7 mouse cellular contexts compared by ENCODE assay signal in genomic region chr4:40269430-40270032, GRCm38 (mm10). TPM values are rescaled to one million over a fixed set of nuclear protein-coding genes. Genes with fewer than 3 reads are reported as not detected.
DNase-seq lines count a peak whose midpoint lies in the region; ATAC-seq and TF ChIP-seq lines count a peak whose summit lies in the region.

TSS of gene Smim27 (plus strand) at chr4:40269579.
TSS of gene Topors (minus strand) at chr4:40269850.

- under 1% methylated on average over 38 of the region's 38 CpGs for WGBS in embryonic facial prominence, embryonic 10.5 days
- under 1% methylated on average over 38 of the region's 38 CpGs for WGBS in intestine, postnatal 0 days
- WGBS in midbrain, embryonic 12.5 days: under 1% methylated on average over 38 of the region's 38 CpGs
- WGBS in small intestine, adult 2 months: under 1% methylated on average over 38 of the region's 38 CpGs

- H3K9me3 ChIP-seq in embryonic facial prominence, embryonic 10.5 days: no peaks in the 10 kb centered on the region
- no peaks in the 10 kb centered on the region for H3K9me3 ChIP-seq in intestine, postnatal 0 days (ENCODE audit: control insufficient read depth)
- H3K9me3 ChIP-seq in midbrain, embryonic 12.5 days: no peaks in the 10 kb centered on the region

- peak; percentile 94 for ATAC-seq in intestine, postnatal 0 days
- ATAC-seq in midbrain, embryonic 12.5 days (ENCODE audit: low FRiP score, low read depth): peak; percentile 95

- intact Hi-C loops in left cerebral cortex, postnatal 4 days (cut with DNase I): no loop called here

- peaks cover 20% of the 10 kb centered on the region for H3K4me1 ChIP-seq in embryonic facial prominence, embryonic 10.5 days
- no peaks in the 10 kb centered on the region for H3K4me1 ChIP-seq in intestine, postnatal 0 days (replicated peaks; ENCODE audit: control insufficient read depth, insufficient read depth, low read length)
- H3K4me1 ChIP-seq in midbrain, embryonic 12.5 days: peaks cover 19% of the 10 kb centered on the region
- H3K4me1 ChIP-seq in small intestine, adult 2 months (ENCODE audit: control insufficient read depth, insufficient read depth, insufficient read length, low read length): no peaks in the 10 kb centered on the region

- H3K4me3 ChIP-seq in embryonic facial prominence, embryonic 10.5 days: peak within 1 kb of the TSS; percentile 69
- peak within 1 kb of the TSS; percentile 81 for H3K4me3 ChIP-seq in intestine, postnatal 0 days (ENCODE audit: low read depth, low read length)
- H3K4me3 ChIP-seq in midbrain, embryonic 12.5 days: peak within 1 kb of the TSS; percentile 78
- H3K4me3 ChIP-seq in small intestine, adult 2 months (ENCODE audit: low read depth, low read length): peak within 1 kb of the TSS; percentile 76

- H3K27ac ChIP-seq in embryonic facial prominence, embryonic 10.5 days (replicated peaks): peak within 1 kb of the TSS; percentile 97
- H3K27ac ChIP-seq in intestine, postnatal 0 days (ENCODE audit: low read depth, low read length): peak within 1 kb of the TSS; percentile 99
- peak within 1 kb of the TSS; percentile 94 for H3K27ac ChIP-seq in midbrain, embryonic 12.5 days (replicated peaks)
- H3K27ac ChIP-seq in small intestine, adult 2 months (ENCODE audit: insufficient read depth, low read depth, low read length): peak within 1 kb of the TSS; percentile 92

- H3K27me3 ChIP-seq in embryonic facial prominence, embryonic 10.5 days (replicated peaks; ENCODE audit: low read depth, poor library complexity, severe bottlenecking): no peaks in the 10 kb centered on the region
- no peaks in the 10 kb centered on the region for H3K27me3 ChIP-seq in intestine, postnatal 0 days (replicated peaks; ENCODE audit: control insufficient read depth, insufficient read depth, low read length)
- no peaks in the 10 kb centered on the region for H3K27me3 ChIP-seq in midbrain, embryonic 12.5 days
- H3K27me3 ChIP-seq in small intestine, adult 2 months (ENCODE audit: control insufficient read depth, insufficient read depth, low read length): no peaks in the 10 kb centered on the region

- H3K36me3 ChIP-seq in embryonic facial prominence, embryonic 10.5 days (replicated peaks): peaks cover 61% of the 10 kb centered on the region
- H3K36me3 ChIP-seq in intestine, postnatal 0 days (ENCODE audit: control insufficient read depth, insufficient read depth): peaks cover 11% of the 10 kb centered on the region; the same call in 1 of the 2 replicates
- H3K36me3 ChIP-seq in midbrain, embryonic 12.5 days: peaks cover 31% of the 10 kb centered on the region; the same call in 1 of the 2 replicates
- H3K36me3 ChIP-seq in small intestine, adult 2 months (ENCODE audit: control insufficient read depth, insufficient read depth, low read length): peaks cover 11% of the 10 kb centered on the region; the same call in 1 of the 2 replicates

- 0 out of 2 replicates have a peak, but pooled peaks have one; percentile 1 for TF ChIP-seq CTCF in intestine, postnatal 0 days (IDR thresholded peaks at IDR 0.05; ENCODE audit: low read depth)
- no peak for TF ChIP-seq CTCF in small intestine, adult 2 months (IDR thresholded peaks at IDR 0.05; ENCODE audit: extremely low read depth, insufficient read length, insufficient replicate concordance, low read depth, low read length)

- peak; percentile 95 for TF ChIP-seq POLR2A in small intestine, adult 2 months (IDR thresholded peaks at IDR 0.05; ENCODE audit: low read depth, low read length)

- peak within 1 kb of the TSS; percentile 87 for H3K4me2 ChIP-seq in intestine, postnatal 0 days (replicated peaks; ENCODE audit: low read depth)
- peak within 1 kb of the TSS; percentile 78 for H3K4me2 ChIP-seq in midbrain, embryonic 12.5 days (replicated peaks)

- peak within 1 kb of the TSS; percentile 65 for H3K9ac ChIP-seq in intestine, postnatal 0 days (ENCODE audit: low read depth, low read length)
- H3K9ac ChIP-seq in midbrain, embryonic 12.5 days (replicated peaks): peak within 1 kb of the TSS; percentile 77

- DNase-seq in adrenal gland, postnatal 10 days: peak; percentile 97
- peak; percentile 97 for DNase-seq in embryonic facial prominence, embryonic 10.5 days (ENCODE audit: low spot score)
- DNase-seq in gonadal fat pad, adult 2 months (ENCODE audit: low read depth): peak; percentile 87
- peak; percentile 94 for DNase-seq in left cerebral cortex, postnatal 4 days

RNA-seq across cellular contexts. Expression of gene Smim27, which starts in this region (rescaled TPM):
- 10 to 100 TPM; 34.9 to 46.5 TPM for total RNA-seq in adrenal gland, postnatal 10 days (2021)
- 21.3 and 22.2 TPM in 2 replicates for polyA plus RNA-seq in embryonic facial prominence, embryonic 10.5 days (2016; fragmentation: Nextera tagmentation; extraction: Ambion mirVana)
- 23.7 and 29.1 TPM in 2 replicates for polyA plus RNA-seq in gonadal fat pad, adult 2 months (2012; rRNA removed)
- 35.4 and 42.9 TPM in 2 replicates for polyA plus RNA-seq in intestine, postnatal 0 days (2015; fragmentation: Nextera tagmentation; extraction: Ambion mirVana)
- total RNA-seq in left cerebral cortex, postnatal 4 days (2021): 10 to 100 TPM in 1 of 2 experiments, 1 to 10 TPM in 1; 9.0 to 19.4 TPM
- 30.8 and 34.2 TPM in 2 replicates for polyA plus RNA-seq in midbrain, embryonic 12.5 days (2016; fragmentation: Nextera tagmentation; extraction: Ambion mirVana)
- polyA plus RNA-seq in small intestine, adult 2 months (2012; rRNA removed): 7.8 and 17.5 TPM in 2 replicates

RNA-seq across cellular contexts. Expression of gene Topors, which starts in this region (rescaled TPM):
- 10 to 100 TPM; 23.3 to 27.0 TPM for total RNA-seq in adrenal gland, postnatal 10 days (2021)
- polyA plus RNA-seq in embryonic facial prominence, embryonic 10.5 days (2016; fragmentation: Nextera tagmentation; extraction: Ambion mirVana): 50.4 and 52.9 TPM in 2 replicates
- polyA plus RNA-seq in gonadal fat pad, adult 2 months (2012; rRNA removed): 4.1 and 6.7 TPM in 2 replicates
- 18.3 and 19.8 TPM in 2 replicates for polyA plus RNA-seq in intestine, postnatal 0 days (2015; fragmentation: Nextera tagmentation; extraction: Ambion mirVana)
- 10 to 100 TPM; 22.3 to 24.3 TPM for total RNA-seq in left cerebral cortex, postnatal 4 days (2021)
- 50.2 and 51.1 TPM in 2 replicates for polyA plus RNA-seq in midbrain, embryonic 12.5 days (2016; fragmentation: Nextera tagmentation; extraction: Ambion mirVana)
- polyA plus RNA-seq in small intestine, adult 2 months (2012; rRNA removed): 1.1 and 1.5 TPM in 2 replicates

Comparison
In these comparisons a context has a peak if more than half of its experiments do, and no peak if none do; other contexts are left out.
1. Peak in every context shown above with its lines: DNase-seq, ATAC-seq, H3K4me3 ChIP-seq and H3K27ac ChIP-seq.